Mouse (Mus musculus): ENCODE measurements around the gene Hectd4.

Hectd4 gene

GRCm38 (mm10) chr5:121342490-121342889 is 122.5 kb downstream of the Hectd4 start:
- in situ Hi-C loops (cut with MboI, MseI) = no loop called here

- in situ Hi-C loops (cut with MboI, MseI) = no loop called here
These were observed 124.0 kb downstream of the Hectd4 start for GRCm38 (mm10) chr5:121343997-121344396.

GRCm38 (mm10) chr5:121359229-121359628 is 139.2 kb downstream of the Hectd4 start:
- in situ Hi-C loops (cut with MboI, MseI) = loop anchor here (10.0 kb wide), 2 partner anchors 394 to 716 kb away; no protein-coding TSS in a partner anchor

GRCm38 (mm10) chr5:121361696-121362095 is 141.7 kb downstream of the Hectd4 start:
- in situ Hi-C loops (cut with MboI, MseI) = no loop called here

- in situ Hi-C loops (cut with MboI, MseI) = no loop called here
These were observed 143.4 kb downstream of the Hectd4 start for GRCm38 (mm10) chr5:121363441-121363840.

GRCm38 (mm10) chr5:121366449-121367225 is 146.6 kb downstream of the Hectd4 start:
- in situ Hi-C loops (cut with MboI, MseI) = no loop called here

GRCm38 (mm10) chr5:121367255-121367654 is 147.2 kb downstream of the Hectd4 start:
- in situ Hi-C loops (cut with MboI, MseI) = no loop called here

GRCm38 (mm10) chr5:121371712-121372111 is 151.7 kb downstream of the Hectd4 start:
- in situ Hi-C loops (cut with MboI, MseI) = no loop called here

- in situ Hi-C loops (cut with MboI, MseI) = loop anchor here (25.0 kb wide), 1 partner anchor 1763 kb away; the partner anchor contains the start of genes Rhof and Setd1b
These were observed 154.8 kb downstream of the Hectd4 start for GRCm38 (mm10) chr5:121374790-121375189.

- in situ Hi-C loops (cut with MboI, MseI) = loop anchor here (25.0 kb wide), 1 partner anchor 1760 kb away; the partner anchor contains the start of genes Rhof and Setd1b
These were observed 157.0 kb downstream of the Hectd4 start for GRCm38 (mm10) chr5:121376972-121377371.

- in situ Hi-C loops (cut with MboI, MseI) = loop anchor here (25.0 kb wide), 1 partner anchor 1759 kb away; the partner anchor contains the start of genes Rhof and Setd1b
These were observed 158.7 kb downstream of the Hectd4 start for GRCm38 (mm10) chr5:121378678-121379256.

GRCm38 (mm10) chr5:121380692-121381091 is 160.7 kb downstream of the Hectd4 start:
- in situ Hi-C loops (cut with MboI, MseI) = loop anchor here (5.0 to 25.0 kb wide), 2 partner anchors 163 to 1757 kb away; partner anchors contain the start of genes Rhof and Setd1b

- in situ Hi-C loops (cut with MboI, MseI) = loop anchor here (5.0 to 25.0 kb wide), 2 partner anchors 167 to 1753 kb away; partner anchors contain the start of genes Rhof and Setd1b
These were observed 164.1 kb downstream of the Hectd4 start for GRCm38 (mm10) chr5:121383857-121384756.

- in situ Hi-C loops (cut with MboI, MseI) = loop anchor here (5.0 to 25.0 kb wide), 2 partner anchors 168 to 1752 kb away; partner anchors contain the start of genes Rhof and Setd1b
These were observed 164.9 kb downstream of the Hectd4 start for GRCm38 (mm10) chr5:121384757-121385460.

- in situ Hi-C loops (cut with MboI, MseI) = loop anchor here (25.0 kb wide), 1 partner anchor 1752 kb away; the partner anchor contains the start of genes Rhof and Setd1b
These were observed 165.6 kb downstream of the Hectd4 start, which contains the start of gene Trafd1 for GRCm38 (mm10) chr5:121385461-121386119. Gene Trafd1, minus strand, starts transcription at chr5:121385632.

- in situ Hi-C loops (cut with MboI, MseI) = loop anchor here (25.0 kb wide), 1 partner anchor 1751 kb away; the partner anchor contains the start of genes Rhof and Setd1b
These were observed 166.3 kb downstream of the Hectd4 start for GRCm38 (mm10) chr5:121386120-121386909.

GRCm38 (mm10) chr5:121387126-121387525 is 167.1 kb downstream of the Hectd4 start:
- in situ Hi-C loops (cut with MboI, MseI) = loop anchor here (25.0 kb wide), 1 partner anchor 1750 kb away; the partner anchor contains the start of genes Rhof and Setd1b

- in situ Hi-C loops (cut with MboI, MseI) = loop anchor here (25.0 kb wide), 1 partner anchor 1748 kb away; the partner anchor contains the start of genes Rhof and Setd1b
These were observed 169.1 kb downstream of the Hectd4 start for GRCm38 (mm10) chr5:121389106-121389505.

GRCm38 (mm10) chr5:121389691-121390090 is 169.7 kb downstream of the Hectd4 start:
- in situ Hi-C loops (cut with MboI, MseI) = loop anchor here (25.0 kb wide), 1 partner anchor 1748 kb away; the partner anchor contains the start of genes Rhof and Setd1b

Measured in T-helper 2 cell (primary cell).